Mouse (Mus musculus): ENCODE results near the gene Mtch1. TPM values are rescaled to one million over a fixed set of nuclear protein-coding genes. Genes with fewer than 3 reads are reported as not detected.

Gene Mtch1
- total and polyA plus RNA-seq, 3 experiments: 143 to 233 (median 147) TPM

GRCm38 (mm10) chr17:29311602-29312001 is 36.1 kb downstream of the Mtch1 start:
- no peak overlapping the region for H3K9ac ChIP-seq (ENCODE audit: control insufficient read depth, low read depth, low read length, poor library complexity, severe bottlenecking)
- no peaks in the 10 kb centered on the region for H3K36me3 ChIP-seq (ENCODE audit: control insufficient read depth in 1 of 2, insufficient read depth in 2 of 2, low read length in 2 of 2)
- no peaks in the 10 kb centered on the region for H3K4me1 ChIP-seq (ENCODE audit: control insufficient read depth in 1 of 2, insufficient read depth in 2 of 2, low read length in 2 of 2)
- TF ChIP-seq USF2 (IDR thresholded peaks at IDR 0.05; ENCODE audit: borderline replicate concordance in 1 of 2, insufficient read depth in 1 of 2, low read depth in 1 of 2, low read length in 2 of 2): no peak
- no peak for TF ChIP-seq ZMIZ1 (IDR thresholded peaks at IDR 0.05; ENCODE audit: low read depth, low read length)
- no peak for TF ChIP-seq ZNF384 (IDR thresholded peaks at IDR 0.05; ENCODE audit: low read depth, low read length)
- no peak for TF ChIP-seq TAL1 (IDR thresholded peaks at IDR 0.05; ENCODE audit: low read length)
- no peak for TF ChIP-seq E2F4 (IDR thresholded peaks at IDR 0.05; ENCODE audit: borderline replicate concordance, low read depth, low read length)
- TF ChIP-seq NRF1 (IDR thresholded peaks at IDR 0.05; ENCODE audit: insufficient read depth, low read depth, low read length, poor library complexity, severe bottlenecking): no peak
- TF ChIP-seq RCOR1 (IDR thresholded peaks at IDR 0.05; ENCODE audit: low read depth, low read length): no peak
- TF ChIP-seq BHLHE40 (IDR thresholded peaks at IDR 0.05; ENCODE audit: borderline replicate concordance, low read depth, low read length): no peak
- no peak for TF ChIP-seq HCFC1 (IDR thresholded peaks at IDR 0.05; ENCODE audit: low read depth, low read length)
- no peak for TF ChIP-seq RAD21 (IDR thresholded peaks at IDR 0.05; ENCODE audit: low read depth, low read length)
- TF ChIP-seq MAZ (IDR thresholded peaks at IDR 0.05; ENCODE audit: low read depth, low read length): no peak
- TF ChIP-seq EP300 (IDR thresholded peaks at IDR 0.05; ENCODE audit: low read depth in 1 of 2, low read length in 2 of 2): no peak
- no peak for TF ChIP-seq CHD1 (IDR thresholded peaks at IDR 0.05; ENCODE audit: low read depth, low read length)
- H3K4me3 ChIP-seq (ENCODE audit: control insufficient read depth in 1 of 2, insufficient read depth in 1 of 2, low read depth in 2 of 2, low read length in 2 of 2): no peak overlapping the region
- no peaks in the 10 kb centered on the region for H3K27me3 ChIP-seq (ENCODE audit: control insufficient read depth in 1 of 2, insufficient read depth in 2 of 2, low read length in 2 of 2)
- H3K79me2 ChIP-seq (ENCODE audit: control insufficient read depth, insufficient read depth, low read length, poor library complexity): no peaks in the 10 kb centered on the region
- H3K27ac ChIP-seq (ENCODE audit: control insufficient read depth, low read depth, low read length): no peak overlapping the region
- no peaks in the 10 kb centered on the region for H3K9me3 ChIP-seq (replicated peaks; ENCODE audit: insufficient read depth, low read length)
- DNase-seq (ENCODE audit: low read depth, low spot score): no peak

GRCm38 (mm10) chr17:29310056-29310623 is 37.6 kb downstream of the Mtch1 start:
- Histone ChIP-seq H3K9ac (ENCODE audit: control insufficient read depth, low read depth, low read length, poor library complexity, severe bottlenecking) (no peak overlapping the region), H3K27ac (ENCODE audit: control insufficient read depth, low read depth, low read length) (no peak overlapping the region), H3K27me3 (ENCODE audit: control insufficient read depth in 1 of 2, insufficient read depth in 2 of 2, low read length in 2 of 2) (no peaks in the 10 kb centered on the region), H3K36me3 (ENCODE audit: control insufficient read depth in 1 of 2, insufficient read depth in 2 of 2, low read length in 2 of 2) (no peaks in the 10 kb centered on the region), H3K4me3 (ENCODE audit: control insufficient read depth in 1 of 2, insufficient read depth in 1 of 2, low read depth in 2 of 2, low read length in 2 of 2) (no peak overlapping the region), H3K79me2 (ENCODE audit: control insufficient read depth, insufficient read depth, low read length, poor library complexity) (no peaks in the 10 kb centered on the region), H3K9me3 (replicated peaks; ENCODE audit: insufficient read depth, low read length) (no peaks in the 10 kb centered on the region), H3K4me1 (ENCODE audit: control insufficient read depth in 1 of 2, insufficient read depth in 2 of 2, low read length in 2 of 2) (no peaks in the 10 kb centered on the region)
- TF ChIP-seq MXI1 (IDR thresholded peaks at IDR 0.05; ENCODE audit: low read depth, low read length) (no peak), POLR2AphosphoS2 (IDR thresholded peaks at IDR 0.05; ENCODE audit: low read length) (no peak), ZMIZ1 (IDR thresholded peaks at IDR 0.05; ENCODE audit: low read depth, low read length) (no peak), KAT2A (conservative IDR thresholded peaks at IDR 0.05; ENCODE audit: low read depth, low read length) (no peak), CHD1 (IDR thresholded peaks at IDR 0.05; ENCODE audit: low read depth, low read length) (no peak), POLR2AphosphoS5 (IDR thresholded peaks at IDR 0.05; ENCODE audit: borderline replicate concordance, low read depth, low read length) (no peak), GATA1 (IDR thresholded peaks at IDR 0.05; ENCODE audit: low read depth, low read length) (no peak), NELFE (IDR thresholded peaks at IDR 0.05; ENCODE audit: low read depth, low read length) (no peak), HCFC1 (IDR thresholded peaks at IDR 0.05; ENCODE audit: low read depth, low read length) (no peak), RCOR1 (IDR thresholded peaks at IDR 0.05; ENCODE audit: low read depth, low read length) (no peak), NRF1 (IDR thresholded peaks at IDR 0.05; ENCODE audit: insufficient read depth, low read depth, low read length, poor library complexity, severe bottlenecking) (no peak), MYB (IDR thresholded peaks at IDR 0.05; ENCODE audit: low read depth, low read length) (no peak), RAD21 (IDR thresholded peaks at IDR 0.05; ENCODE audit: low read depth, low read length) (no peak), MYC (IDR thresholded peaks at IDR 0.05; ENCODE audit: low read depth, low read length) (no peak), ZKSCAN1 (IDR thresholded peaks at IDR 0.05; ENCODE audit: low read depth, low read length) (no peak), ELF1 (IDR thresholded peaks at IDR 0.05; ENCODE audit: low read depth, low read length) (no peak), UBTF (IDR thresholded peaks at IDR 0.05; ENCODE audit: borderline replicate concordance, insufficient read depth, low read depth, low read length) (no peak)
- no peak for DNase-seq (ENCODE audit: low read depth, low spot score)
